Mouse (Mus musculus): ENCODE data around the gene Plxdc1. TPM values are rescaled to one million over a fixed set of nuclear protein-coding genes. Genes with fewer than 3 reads are reported as not detected.

Gene Plxdc1
- 2.0 and 2.4 TPM in 2 replicates for polyA plus RNA-seq (2012; rRNA removed)

DNA sequence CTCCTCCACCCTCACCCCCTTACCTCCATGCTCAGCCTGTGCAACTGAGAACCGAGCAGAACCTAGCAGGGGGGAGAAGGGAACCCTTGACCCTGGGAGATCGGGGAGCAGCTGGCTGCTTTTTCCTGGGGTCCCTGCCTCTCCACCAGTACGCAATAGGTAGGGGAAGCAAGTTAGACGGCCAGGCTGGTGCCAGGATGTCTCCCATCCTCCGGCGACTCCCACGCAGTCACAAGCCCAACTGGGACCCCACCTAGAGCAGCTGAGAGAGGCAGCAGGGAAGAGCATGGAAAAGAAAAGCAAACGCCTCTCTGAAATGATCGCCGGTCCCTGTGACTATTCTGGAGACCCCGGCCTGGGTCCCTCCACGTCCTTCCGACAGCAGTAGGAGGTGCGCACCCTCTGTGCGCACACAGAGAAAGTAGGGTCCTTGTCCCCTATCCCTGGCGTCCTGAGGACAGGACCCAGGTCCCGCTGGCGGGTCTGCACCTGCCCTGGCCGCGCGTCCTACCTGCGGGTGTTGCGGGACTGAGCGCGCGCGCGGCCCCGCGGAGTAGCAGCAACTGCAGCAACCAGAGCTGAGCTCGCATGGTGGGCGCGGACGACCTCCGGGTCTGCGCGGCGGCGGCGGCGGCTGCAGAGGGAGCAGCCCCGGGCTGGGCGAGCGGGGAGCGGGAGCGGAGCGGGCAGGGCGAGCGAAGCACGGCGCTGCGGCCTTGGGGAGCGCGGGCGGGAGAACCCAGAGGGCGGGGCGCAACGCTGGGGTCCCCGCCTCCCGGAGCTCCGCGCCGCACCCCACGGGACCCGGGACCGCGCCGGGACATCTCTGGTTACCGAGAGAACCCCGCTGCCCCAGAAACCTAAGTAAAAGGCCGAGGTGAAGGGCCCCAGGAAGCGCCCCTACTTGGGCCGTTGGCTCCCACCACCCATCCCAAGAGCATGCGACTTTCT lies at the start of gene Plxdc1:
Plxdc1 (minus strand) TSS at position 718 of the 951 bp plus-strand sequence.

GRCm38 (mm10) chr11:98026570-98027296 lies 40.5 kb upstream of the Plxdc1 start, which contains the start of gene Rpl19:
TSS of gene Rpl19 (plus strand) at chr11:98026710.

DNA sequence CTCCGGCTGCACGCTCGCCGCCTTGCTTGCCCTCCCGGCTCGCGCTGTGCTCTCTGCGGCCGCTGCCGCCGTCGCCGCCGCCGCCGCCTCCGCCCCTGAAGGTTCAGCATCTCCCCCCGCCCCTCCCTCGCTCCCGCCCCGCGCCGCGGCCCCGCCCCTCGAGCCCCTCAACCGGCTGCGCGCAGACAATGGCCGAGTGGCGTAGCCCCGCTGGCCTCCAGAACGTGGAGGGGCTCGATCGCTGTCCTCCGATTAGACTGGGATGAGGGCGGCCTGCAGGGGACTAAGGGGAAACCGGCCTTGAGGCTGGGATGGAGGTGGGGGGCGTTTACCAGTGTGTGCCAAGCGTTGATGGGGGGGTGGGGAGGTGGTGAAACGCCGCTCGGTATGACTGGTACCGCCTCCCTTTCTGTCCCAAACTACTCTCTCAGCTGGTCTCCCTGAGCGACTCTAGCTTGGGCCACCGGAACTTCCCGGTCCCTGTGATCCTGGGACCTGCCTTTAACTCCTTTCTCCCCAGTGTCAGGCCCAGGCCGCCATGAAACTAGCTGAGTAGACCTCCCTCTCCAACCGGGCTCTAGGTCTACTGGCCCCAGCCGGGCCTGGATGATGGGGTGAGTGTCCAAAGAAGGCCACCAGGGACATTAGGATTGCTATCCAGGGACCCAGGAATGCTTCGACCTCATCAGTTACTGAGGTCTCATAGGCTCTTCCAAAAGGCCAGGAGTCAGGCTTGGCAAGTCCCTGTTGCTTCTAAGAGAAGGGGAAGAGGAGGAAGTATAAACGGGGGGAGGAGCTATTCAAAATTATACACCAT lies 36.5 kb upstream of the Plxdc1 start, which contains the start of gene Cacnb1:
Cacnb1 (minus strand) TSS at position 480 of the 817 bp plus-strand sequence.

DNA sequence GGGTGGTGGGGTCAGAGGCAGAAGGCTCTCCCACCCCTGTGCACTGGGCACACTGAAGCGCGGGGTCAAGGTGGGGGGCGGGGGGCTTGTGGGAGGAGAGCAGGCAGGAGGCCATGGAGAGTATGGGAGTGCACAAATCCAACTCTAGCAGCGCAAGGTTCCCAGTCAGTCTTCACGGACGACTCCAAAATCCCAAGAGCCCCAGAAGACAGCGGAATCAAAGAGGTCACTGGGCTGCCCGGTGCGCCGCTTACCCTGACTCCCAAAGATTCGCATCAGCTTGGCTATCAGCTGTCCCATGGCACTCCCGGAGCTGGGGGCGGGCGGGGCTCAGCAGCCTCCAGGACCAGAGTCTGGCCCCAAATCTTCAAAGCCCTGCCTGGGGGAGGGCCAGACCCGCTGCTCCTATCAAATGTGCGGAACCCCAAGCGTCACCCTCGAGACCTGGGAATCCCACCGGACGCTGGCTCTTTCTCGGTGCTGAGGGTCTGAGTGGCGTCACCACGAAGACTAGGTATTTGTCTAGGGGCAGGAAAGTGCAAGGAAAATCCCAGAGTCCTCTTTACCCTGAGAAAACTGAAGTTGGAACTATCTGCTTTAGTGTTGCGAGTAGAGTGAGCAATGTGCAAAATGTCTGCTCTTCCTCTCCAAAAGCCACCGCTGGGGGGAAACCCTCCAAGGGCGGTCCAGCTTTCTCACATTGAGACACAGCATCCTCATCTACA lies 9.5 kb upstream of the Plxdc1 start, which contains the start of gene Arl5c:
Arl5c (minus strand) TSS at position 618 of the 725 bp plus-strand sequence.

DNA sequence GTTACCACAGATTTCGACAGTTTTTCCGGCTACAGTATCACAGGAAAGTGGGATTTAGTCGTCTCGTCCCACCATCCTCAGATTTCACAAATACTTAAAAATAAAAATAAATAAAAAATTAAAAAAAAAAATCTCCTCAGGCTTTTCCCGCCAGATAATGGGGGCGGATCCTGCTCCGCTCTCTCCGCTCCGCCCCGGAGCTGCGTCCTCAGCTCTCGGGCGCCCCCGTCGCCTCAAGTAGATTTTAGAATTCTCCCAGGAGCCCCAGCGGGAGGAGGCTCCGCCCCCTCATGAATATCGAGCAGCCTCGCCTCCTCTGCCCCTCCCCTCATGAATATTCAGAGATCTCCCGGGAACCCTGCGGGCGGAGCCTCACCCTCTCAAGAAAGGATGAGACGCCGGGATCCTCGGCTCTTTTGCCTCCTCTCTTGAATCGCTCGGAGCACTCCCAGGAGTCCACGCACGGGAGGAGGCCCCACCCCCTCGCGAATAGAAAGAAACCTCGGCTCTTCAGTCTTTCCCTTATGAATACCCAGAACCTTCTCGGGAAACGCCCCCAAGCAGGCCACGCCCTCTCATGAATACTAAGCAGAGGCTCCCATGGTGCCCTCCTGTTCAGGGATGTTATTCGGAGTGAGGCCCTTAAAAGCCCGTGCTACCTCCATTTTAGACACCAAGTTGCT lies 102.2 kb downstream of the Plxdc1 start, which contains the start of gene Fbxo47:
Fbxo47 (minus strand) TSS at position 237 of the 683 bp plus-strand sequence.

Other genes starting within 250 kb of the Plxdc1 start
- gene Pip4k2b, start 241.7 kb downstream of the Plxdc1 start, polyA plus RNA-seq (2012; rRNA removed), result 5.8 and 6.2 TPM in 2 replicates
- gene Cwc25, start 219.9 kb downstream of the Plxdc1 start, polyA plus RNA-seq (2012; rRNA removed), result 5.4 and 6.2 TPM in 2 replicates
- gene 1700001P01Rik, start 210.5 kb downstream of the Plxdc1 start, polyA plus RNA-seq (2012; rRNA removed), result 0.22 TPM in 1 of 2 replicates, not detected in the other
- gene Rpl23, start 204.0 kb downstream of the Plxdc1 start, polyA plus RNA-seq (2012; rRNA removed), result 86.3 and 88.2 TPM in 2 replicates
- 238 and 246 TPM in 2 replicates for gene Lasp1, start 187.4 kb downstream of the Plxdc1 start, polyA plus RNA-seq (2012; rRNA removed)
- gene B230217C12Rik, start 145.7 kb downstream of the Plxdc1 start, polyA plus RNA-seq (2012; rRNA removed), result 1.4 and 2.0 TPM in 2 replicates
- gene Fbxo47, start 102.3 kb downstream of the Plxdc1 start, polyA plus RNA-seq (2012; rRNA removed), result 0.14 TPM in 2 replicates
- gene Arl5c, start 9.7 kb upstream of the Plxdc1 start, polyA plus RNA-seq (2012; rRNA removed), result 1.1 and 1.3 TPM in 2 replicates
- 18.1 and 18.5 TPM in 2 replicates for gene Cacnb1, start 36.6 kb upstream of the Plxdc1 start, polyA plus RNA-seq (2012; rRNA removed)
- gene Rpl19, start 40.3 kb upstream of the Plxdc1 start, polyA plus RNA-seq (2012; rRNA removed), result 480 and 591 TPM in 2 replicates
- gene Stac2, start 67.0 kb upstream of the Plxdc1 start, polyA plus RNA-seq (2012; rRNA removed), result 0.47 and 0.53 TPM in 2 replicates
- gene Fbxl20, start 164.0 kb upstream of the Plxdc1 start, polyA plus RNA-seq (2012; rRNA removed), result 13.8 and 15.1 TPM in 2 replicates
- gene Med1, start 206.8 kb upstream of the Plxdc1 start, polyA plus RNA-seq (2012; rRNA removed), result 7.0 and 7.1 TPM in 2 replicates
- 9.5 and 11.4 TPM in 2 replicates for gene Cdk12, start 216.6 kb upstream of the Plxdc1 start, polyA plus RNA-seq (2012; rRNA removed)